Mouse (Mus musculus) common myeloid progenitor, adult 5-6 weeks (primary cell): ENCODE measurements around the gene Snrnp35. TPM values are rescaled to one million over a fixed set of nuclear protein-coding genes. Genes with fewer than 3 reads are reported as not detected.
A peak's percentile ranks its signal among the peaks of the same experiment; 100 is the strongest.
"Not testable (repeated sequence)": the region's sequence is repeated elsewhere in the genome, so short reads cannot be mapped to it uniquely, and the experiment has no call there.

Experiments
- ATAC-seq: replicated peaks from 2 replicates; pipeline ENCODE4 v1.8.0; 2016; ENCODE audit warnings: low read depth, mild to moderate bottlenecking, moderate TSS enrichment, inconsistent platforms; ENCODE audit not compliant: poor library complexity, severe bottlenecking
- total RNA-seq: library from RNA; stranded (forward); fragments of 200-1000, 187-1606 nt; gene quantifications from 2 replicates; pipeline ENCODE4 v1.2.3, GENCODE M21; 2017

Gene Snrnp35
- total RNA-seq = 12.1 and 15.4 TPM in 2 replicates

GRCm38 (mm10) chr5:124482966-124483654, at the start of gene Snrnp35:
TSS of gene Snrnp35 (plus strand) at chr5:124483134.
- peak; percentile 76 for ATAC-seq

GRCm38 (mm10) chr5:124438229-124438628, 44.7 kb upstream of the Snrnp35 start:
- peak; percentile 54 for ATAC-seq

DNA sequence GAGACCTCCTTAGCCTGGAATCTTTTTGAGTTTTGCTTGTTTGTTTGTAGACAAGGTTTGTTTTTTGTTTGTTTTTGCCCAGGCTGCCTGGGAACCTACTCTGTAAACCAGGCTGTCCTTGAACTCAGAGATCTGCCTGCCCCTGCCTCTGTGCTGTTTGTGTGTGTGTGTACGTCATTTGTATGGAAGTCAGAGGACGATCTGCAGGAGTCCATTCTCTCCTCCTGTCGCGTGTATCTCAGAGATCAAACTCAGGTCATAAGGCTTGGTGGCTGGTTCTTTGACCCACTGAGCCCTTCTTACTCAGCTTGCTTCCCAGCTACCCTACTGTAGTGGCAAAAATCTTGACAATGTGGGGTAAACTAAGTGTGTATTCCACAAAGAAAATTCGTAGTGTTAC, 44.2 kb upstream of the Snrnp35 start:
- no peak for ATAC-seq

GRCm38 (mm10) chr5:124439447-124440093, 43.4 kb upstream of the Snrnp35 start, which contains the start of gene Kmt5a:
TSS of gene Kmt5a (plus strand) at chr5:124439930.
- peak; percentile 90 for ATAC-seq

DNA sequence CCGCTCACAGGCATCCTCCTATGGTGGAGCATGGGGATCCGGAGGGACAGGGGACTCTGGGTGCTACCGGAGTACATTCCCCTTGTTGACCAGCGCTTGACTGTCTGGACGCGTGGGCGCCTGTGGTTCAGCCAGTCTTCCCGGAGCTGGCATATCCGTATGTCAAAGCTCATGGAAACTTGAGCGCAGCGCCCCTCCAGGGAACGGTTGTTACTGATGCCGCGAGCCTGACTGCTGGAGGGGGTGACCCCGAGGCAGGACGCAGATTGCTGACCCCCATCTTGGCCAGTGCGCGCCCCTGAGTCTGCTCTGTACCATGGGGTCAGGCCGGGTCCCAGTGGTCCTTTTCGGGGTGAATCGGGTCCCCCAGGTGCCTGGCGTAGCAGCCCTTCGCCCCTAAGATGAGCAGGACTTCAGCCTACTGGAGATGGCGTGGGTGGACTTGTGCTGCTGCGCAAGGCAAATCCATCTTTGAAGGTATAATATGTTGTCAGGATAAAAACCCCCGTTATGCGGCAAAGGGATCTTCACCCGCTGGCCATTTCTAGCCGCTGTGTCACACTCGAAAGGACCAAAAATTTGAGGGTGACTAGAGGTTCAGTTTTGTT, 42.7 kb upstream of the Snrnp35 start:
- ATAC-seq = peak; percentile 48

DNA sequence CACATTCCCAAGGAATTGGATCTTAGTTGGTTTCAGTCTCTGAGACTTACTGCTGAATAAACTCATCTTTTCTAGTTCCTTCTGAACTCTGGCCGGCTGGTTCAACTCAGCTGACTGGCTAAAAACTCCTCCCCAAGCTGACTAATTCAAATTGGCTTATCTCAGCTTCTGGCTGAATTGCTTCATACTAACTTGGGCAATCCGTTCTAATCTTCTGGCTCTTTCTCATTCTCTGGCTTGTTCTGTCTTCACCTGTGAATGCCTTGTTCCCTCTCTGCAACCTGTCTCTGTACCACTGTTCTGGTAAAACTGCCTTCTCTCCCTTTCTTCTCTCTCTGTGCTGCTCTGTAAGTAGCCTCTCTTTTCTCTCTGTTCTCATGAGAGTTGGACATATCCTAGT, 40.3 kb upstream of the Snrnp35 start:
- ATAC-seq = no peak

DNA sequence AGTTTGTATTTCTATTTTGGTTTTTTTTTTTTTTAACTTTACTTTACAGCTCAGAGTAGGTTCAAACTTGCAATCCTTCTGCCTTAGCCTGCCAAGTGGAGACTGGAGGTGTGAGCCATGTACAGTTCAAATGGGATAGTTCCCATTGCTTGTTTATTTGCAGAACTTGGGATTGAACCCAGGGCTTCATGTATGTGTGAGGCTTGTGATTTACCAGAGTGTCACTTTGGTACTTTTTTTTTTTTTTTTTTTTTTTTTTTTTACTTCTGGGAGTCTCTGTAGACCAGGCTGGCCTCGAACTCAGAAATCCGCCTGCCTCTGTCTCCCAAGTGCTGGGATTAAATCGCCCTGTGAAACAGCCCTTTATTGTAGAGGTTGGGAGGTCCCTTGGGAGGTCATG, 38.7 kb upstream of the Snrnp35 start:
- ATAC-seq = no peak

DNA sequence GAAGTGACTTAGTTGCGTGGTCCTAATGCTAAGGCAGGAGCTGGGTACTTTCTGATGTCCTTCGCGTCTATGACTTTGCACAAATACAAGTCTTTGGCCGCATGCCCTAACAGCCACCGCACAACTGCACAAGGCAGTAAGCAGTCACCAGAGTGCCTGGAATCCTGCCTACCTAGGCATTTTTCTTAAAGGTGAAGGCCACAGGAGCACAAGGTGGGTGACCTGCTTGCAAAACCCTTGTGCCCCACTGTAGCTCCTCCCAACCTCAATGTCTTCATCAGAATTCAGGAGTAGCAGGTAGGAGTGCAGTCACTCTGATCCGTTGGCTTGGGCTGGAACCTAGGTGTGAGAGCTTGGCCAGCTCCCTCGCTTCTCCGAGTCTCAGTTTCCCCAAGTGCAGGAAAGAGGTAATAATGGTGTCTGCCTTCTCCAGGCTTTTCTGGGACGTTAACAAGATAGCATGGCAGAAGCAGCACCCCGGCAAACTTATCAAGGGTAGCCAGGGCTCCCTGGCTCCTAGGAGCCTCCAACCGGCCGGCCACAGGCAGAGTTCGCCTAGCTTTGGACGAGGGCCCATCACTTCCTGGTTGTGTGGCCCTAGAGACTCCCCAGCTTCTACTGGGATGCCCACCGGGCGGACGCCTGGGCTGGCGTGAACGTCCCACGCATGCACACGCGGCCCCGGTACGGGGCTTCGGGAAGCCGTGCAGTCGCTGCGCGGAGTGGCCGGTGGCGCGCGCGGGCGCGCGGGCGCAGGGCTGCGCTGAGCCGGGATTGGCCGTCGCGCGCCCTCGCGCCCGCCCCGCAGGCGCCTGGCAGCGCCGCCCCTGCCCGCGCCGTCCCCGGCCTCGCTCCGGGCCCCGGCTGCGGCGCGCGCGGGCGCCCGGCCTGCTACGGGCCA, 38.0 kb upstream of the Snrnp35 start:
- peak; percentile 34 for ATAC-seq

DNA sequence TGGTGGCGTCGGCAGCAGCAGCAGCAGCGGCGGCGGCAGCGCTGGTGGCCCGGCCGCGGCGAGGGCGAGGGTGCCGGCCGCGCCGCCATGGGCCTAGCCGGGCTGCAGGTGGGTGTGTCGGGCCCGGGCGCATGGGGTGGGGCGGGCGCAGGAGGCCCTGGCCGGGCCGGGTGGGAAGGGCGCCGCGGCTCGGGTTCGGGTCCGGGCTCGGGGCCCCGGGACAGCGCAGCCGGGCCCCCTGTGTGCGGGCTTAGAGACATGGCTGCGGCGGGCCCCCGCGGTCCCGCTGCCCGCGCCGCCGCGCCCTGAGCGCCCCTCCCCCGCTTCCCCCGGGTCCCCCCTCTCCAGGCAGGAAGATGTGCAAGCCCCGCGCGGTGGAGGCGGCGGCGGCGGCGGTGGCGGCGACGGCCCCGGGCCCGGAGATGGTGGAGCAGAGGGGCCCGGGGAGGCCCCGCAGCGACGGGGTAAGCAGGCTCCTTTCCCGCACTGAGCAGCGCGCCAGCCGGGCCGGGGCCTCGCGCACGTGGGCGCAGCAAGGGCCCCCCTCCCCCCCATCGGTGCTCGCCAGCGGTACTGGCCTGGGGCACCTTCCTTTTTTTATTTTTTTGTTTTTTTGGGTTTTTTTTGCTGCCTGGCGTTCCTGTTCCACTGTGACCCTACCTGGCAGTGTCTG, 37.2 kb upstream of the Snrnp35 start:
- ATAC-seq = no peak

DNA sequence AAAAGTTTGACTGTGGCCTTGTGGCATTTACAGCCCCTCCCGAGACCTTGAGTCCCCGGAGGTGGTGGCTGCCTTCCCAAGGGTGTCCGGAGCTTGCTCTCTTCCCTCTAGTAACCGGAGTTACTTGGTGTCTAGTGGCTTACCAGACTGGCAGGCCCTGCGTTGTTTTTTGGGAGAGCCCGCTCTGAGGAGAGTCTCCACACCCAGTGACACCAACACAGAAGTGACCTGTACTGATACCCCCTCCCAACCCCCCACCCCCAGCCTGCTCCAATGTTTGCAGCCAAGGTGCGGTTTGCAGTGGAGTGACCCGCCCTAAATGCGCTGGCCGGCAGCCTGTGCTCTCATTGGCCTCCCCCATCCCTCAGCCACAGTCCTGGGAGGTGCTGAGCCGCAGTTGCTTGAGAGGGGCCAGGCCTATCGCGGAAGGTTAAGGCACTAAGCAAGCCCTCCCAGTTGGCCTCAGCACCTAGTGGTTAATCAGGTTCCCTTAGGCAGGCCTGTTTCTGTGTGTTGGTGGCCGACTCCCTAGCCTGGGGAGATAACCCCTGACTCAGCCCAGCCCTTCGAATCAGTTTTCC, 36.5 kb upstream of the Snrnp35 start:
- peak; percentile 77 for ATAC-seq

DNA sequence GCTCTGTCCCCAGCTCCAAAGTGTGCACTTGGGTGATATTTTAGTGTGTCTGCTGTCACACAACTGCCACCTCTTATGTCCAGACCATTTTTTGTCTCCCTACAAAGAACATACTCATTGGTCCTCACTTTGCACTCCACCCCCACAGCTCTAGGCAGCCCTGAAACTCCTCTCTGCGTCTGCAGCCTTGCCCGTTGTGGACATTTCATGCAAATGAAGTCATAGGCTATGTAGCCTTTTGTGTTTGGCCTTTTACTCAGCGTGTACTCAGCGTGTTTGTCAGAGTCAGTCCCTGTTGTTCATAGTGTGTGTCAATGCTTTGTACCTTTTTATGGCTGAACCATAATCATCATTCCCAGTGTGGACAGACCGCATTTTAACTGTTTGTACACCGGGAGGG, 33.4 kb upstream of the Snrnp35 start:
- no peak for ATAC-seq

DNA sequence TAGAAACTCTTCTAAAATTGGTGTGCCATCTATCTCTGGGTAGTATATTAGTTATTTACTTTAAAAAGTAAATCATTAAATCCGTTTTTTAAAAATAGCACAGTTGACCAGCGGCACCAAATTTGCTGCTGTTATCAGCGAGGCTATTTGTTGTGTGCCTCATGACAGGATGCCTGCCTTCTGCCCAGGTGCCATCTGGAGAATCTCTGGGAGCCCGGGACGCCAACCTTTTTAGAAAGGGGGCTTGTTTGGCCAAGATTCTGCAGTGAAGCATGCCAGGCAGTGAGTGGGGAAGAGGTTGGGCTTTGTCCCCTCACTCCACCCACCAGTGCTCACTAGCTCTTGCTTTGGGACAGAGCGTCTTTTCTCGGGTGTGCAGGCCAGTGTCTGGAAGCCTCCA, 32.9 kb upstream of the Snrnp35 start:
- no peak for ATAC-seq

DNA sequence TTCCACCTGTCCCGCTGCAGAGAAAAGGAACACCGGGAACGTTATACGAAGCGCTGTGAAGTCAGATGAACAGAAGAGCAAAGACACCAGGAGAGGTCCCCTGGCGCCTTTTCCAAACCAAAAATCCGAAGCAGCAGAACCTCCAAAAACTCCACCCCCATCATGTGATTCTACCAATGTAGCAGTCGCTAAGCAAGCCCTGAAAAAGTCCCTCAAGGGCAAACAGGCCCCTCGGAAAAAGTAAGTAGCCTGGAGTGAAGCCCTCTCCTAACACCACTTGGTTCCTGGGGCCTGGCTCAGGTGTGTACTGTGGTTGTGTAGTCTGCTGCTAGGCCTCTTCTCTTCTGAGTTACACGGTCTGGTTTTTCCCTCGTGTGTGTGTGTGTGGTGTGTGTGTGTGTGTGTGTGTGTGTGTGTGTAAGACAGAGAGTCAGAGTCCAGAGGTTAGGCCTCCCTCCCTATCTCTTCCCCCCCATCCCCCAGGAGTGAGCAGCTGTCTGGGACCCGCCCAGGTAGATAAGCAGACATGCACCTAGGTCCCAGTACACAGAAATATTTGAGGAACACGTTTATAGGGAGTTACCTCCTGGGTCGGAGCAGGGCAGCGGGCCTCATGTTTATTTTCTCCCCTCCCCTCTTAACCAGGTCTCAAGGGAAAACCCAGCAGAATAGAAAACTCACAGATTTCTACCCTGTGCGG, 32.1 kb upstream of the Snrnp35 start:
- ATAC-seq = no peak

DNA sequence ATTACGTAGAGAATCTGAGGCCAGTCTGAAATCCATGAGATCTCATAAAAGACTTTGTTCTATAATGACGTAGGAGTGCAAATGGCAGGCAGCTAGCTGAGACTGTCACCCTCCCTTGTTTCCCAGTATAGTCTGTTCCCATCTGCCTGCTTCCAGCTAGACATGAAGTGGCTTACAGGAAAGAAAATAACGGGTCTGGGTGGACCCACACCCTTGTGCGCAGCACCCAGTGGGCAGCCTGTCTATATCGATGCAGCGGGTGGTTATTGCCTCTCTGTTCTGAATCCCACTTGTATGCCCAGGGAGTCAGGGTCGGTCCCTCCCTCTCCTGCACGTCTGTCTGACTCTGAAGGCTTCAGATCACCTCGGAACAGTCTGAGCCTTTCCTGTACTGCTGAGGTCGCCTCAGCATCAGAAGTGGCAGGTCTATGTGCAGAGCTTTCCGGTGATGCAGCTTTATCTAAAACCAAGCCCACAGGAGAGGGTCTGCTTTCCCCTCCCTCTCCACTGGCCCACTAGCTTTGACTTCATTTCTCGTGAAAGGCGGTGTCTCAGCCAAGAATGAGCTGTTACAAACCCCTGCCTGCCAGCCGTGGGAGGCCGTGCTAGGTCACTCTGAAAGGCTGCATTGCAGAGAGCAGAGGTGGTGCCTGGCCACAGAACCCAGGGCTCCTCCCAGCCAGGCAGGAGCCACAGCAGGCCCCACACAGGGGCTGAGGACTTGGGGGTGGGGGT, 30.3 kb upstream of the Snrnp35 start:
- no peak for ATAC-seq

DNA sequence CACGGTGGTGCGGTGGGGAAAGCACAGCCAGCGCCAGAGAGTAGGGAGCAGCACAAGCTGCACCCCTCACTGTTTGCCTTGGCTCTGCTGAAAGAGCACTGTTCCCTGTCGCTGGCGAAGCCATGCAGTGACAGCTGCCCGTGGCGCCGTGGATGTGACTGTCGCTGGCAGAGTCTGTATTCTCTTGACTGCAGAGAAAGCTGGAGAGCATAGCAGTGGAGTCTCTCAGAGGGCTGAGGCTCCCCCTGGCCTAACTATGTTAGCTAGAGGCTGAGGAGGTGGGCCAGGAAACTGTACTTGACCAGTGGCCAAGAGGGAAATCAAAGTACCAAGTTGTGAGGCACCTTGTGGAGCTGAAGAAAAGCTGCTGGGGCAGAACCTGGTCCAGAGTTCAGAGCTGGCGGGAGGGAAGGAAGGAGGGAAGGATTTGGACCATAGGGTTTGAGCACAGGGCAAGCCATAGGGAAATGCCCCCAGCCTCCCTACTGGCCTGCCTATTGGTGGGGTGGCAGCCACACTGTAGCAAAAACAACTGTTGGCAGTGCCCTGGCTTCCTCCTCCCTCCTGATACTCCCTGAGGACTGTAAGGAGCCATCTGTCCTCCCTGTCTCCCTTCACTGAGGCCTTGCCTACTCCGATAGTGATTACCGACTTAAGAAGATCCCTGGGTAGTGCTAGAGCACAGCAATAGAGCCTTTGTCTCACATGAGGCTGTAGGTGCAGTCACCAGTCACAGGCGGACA, 29.4 kb upstream of the Snrnp35 start:
- no peak for ATAC-seq

- ATAC-seq = no peak
Observed at GRCm38 (mm10) chr5:124454082-124454419, 28.9 kb upstream of the Snrnp35 start.

DNA sequence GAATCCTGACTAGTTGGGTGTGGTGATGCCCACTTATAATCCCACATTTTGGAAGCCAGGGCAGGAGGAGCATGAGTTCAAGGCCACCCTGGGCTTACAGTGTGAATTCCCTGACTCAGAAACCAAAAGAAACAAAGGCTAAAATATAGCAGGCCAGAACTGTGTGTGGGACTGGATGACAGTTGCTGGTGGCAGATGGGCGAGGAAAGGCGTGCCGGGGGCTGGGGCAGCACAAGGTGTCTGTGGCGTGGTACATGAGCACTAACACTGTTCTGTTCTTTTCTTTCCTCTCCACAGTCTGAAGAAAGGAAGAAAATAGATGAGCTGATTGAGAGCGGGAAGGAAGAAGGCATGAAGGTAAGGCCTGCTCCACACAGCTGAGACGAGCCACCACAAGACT, 26.2 kb upstream of the Snrnp35 start:
- no peak for ATAC-seq

- not testable (repeated sequence) for ATAC-seq
Observed at GRCm38 (mm10) chr5:124460922-124461321, 22.0 kb upstream of the Snrnp35 start.
